Mouse (Mus musculus) heart, adult 2 months (tissue): ENCODE data around the gene H6pd. TPM values are rescaled to one million over a fixed set of nuclear protein-coding genes. Genes with fewer than 3 reads are reported as not detected.

Source experiments
- DNase-seq, 2 experiments: peaks; one replicate each; pipeline ENCODE4 v3.0.0; 2021
- H3K27ac ChIP-seq: fragments of 200-600 bp; 2 replicates; pipeline ENCODE4 v1.8.1; 2022
- H3K27me3 ChIP-seq: fragments of 200-500 bp; 2 replicates; pipeline ENCODE4 v1.6.1; 2012; ENCODE audit warnings: mild to moderate bottlenecking, low read length, inconsistent platforms, mixed read lengths; ENCODE audit not compliant: control insufficient read depth, insufficient read depth
- H3K36me3 ChIP-seq: fragments of 200-500 bp; 2 replicates; pipeline ENCODE4 v1.6.1; 2012; ENCODE audit warnings: low read length, inconsistent platforms; ENCODE audit not compliant: control insufficient read depth, insufficient read depth
- H3K4me1 ChIP-seq: fragments of 200-500 bp; 2 replicates; pipeline ENCODE4 v1.6.1; 2011; ENCODE audit warnings: low read length; ENCODE audit not compliant: control insufficient read depth, insufficient read depth
- H3K4me3 ChIP-seq: fragments of 200-600 bp; 2 replicates; pipeline ENCODE4 v1.8.1; 2022
- H3K79me2 ChIP-seq: fragments of 200-500 bp; replicated peaks from 2 replicates; pipeline ENCODE4 v1.6.1; 2012; ENCODE audit warnings: mild to moderate bottlenecking, inconsistent platforms, low read length, moderate library complexity, mixed read lengths; ENCODE audit not compliant: control insufficient read depth, insufficient read depth
- H3K9ac ChIP-seq: fragments of 200-500 bp; 2 replicates; pipeline ENCODE4 v1.6.1; 2012; ENCODE audit warnings: low read depth, mild to moderate bottlenecking, control low read depth, inconsistent platforms, low read length, mixed read lengths
- CTCF ChIP-seq: fragments of 200-600 bp; IDR thresholded peaks from 2 replicates; pipeline ENCODE4 v1.8.1; 2022; ENCODE audit warnings: antibody characterized with exemption, mild to moderate bottlenecking, moderate library complexity
- EP300 ChIP-seq: fragments of 200-500 bp; IDR thresholded peaks from 2 replicates; pipeline ENCODE4 v1.6.1; 2011; ENCODE audit warnings: low read depth, low read length, control low read depth; ENCODE audit not compliant: insufficient read depth
- POLR2A ChIP-seq: fragments of 200-500 bp; IDR thresholded peaks from 2 replicates; pipeline ENCODE4 v1.6.1; 2011; ENCODE audit warnings: mild to moderate bottlenecking, low read depth, low read length, control low read depth; ENCODE audit not compliant: insufficient read depth
- WGBS: fragments of 180-500 bp; shearing (Covaris S2); methylation state at CpG from one replicate; pipeline ENCODE4 v1.1.7; 2018; 5-methylcytosine and 5-hydroxymethylcytosine counted together
- intact Hi-C: fragments of 180-260 bp; cut with DNase I; formaldehyde crosslinking; loops from one replicate; pipeline ENCODE4 v1.15.1; 2025
- polyA plus RNA-seq: library from polyadenylated mRNA; depleted of rRNA; stranded (reverse); fragments of >200 nt; gene quantifications from 2 replicates; pipeline ENCODE4 v1.2.3, GENCODE M21; 2012
- total RNA-seq, 2 experiments: library from RNA; stranded (reverse); gene quantifications; 2 replicates each; pipeline ENCODE4 v1.2.3; 2021

The H6pd gene
- total and polyA plus RNA-seq, 3 experiments, result 27.4 to 44.2 (median 39.0) TPM

DNA sequence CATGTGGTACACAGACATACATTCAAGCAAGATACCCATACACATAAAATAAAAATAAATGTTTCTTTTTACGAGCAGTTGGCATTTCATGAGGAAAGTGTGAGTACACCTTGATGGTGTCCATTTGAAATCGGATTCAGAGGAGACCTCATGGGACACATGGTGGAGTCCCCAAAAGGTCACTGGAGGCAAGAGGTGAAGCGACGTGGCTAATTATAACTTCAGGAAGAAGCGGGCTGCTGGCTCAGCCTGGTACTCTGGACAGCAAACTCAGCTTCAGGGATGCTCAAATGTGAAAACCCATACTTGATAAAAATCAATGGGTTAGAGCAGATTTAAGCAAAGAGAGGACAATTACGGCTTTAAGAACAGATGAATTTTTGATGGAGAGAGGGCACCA, 20.5 kb downstream of the H6pd start:
- peak overlapping the region; percentile 40 for H3K27ac ChIP-seq
- intact Hi-C loops, result no loop called here
- no peak overlapping the region for H3K4me3 ChIP-seq
- H3K9ac ChIP-seq, result no peak overlapping the region
- no peaks in the 10 kb centered on the region for H3K36me3 ChIP-seq
- TF ChIP-seq CTCF, result no peak
- TF ChIP-seq POLR2A, result no peak
- H3K4me1 ChIP-seq, result peaks cover 10% of the 10 kb centered on the region
- WGBS, result 75% methylated on average over 6 of the region's 6 CpGs
- DNase-seq, result peak in 1 of 2 experiments; percentile 23
- no peaks in the 10 kb centered on the region for H3K27me3 ChIP-seq
- no peaks in the 10 kb centered on the region for H3K79me2 ChIP-seq

DNA sequence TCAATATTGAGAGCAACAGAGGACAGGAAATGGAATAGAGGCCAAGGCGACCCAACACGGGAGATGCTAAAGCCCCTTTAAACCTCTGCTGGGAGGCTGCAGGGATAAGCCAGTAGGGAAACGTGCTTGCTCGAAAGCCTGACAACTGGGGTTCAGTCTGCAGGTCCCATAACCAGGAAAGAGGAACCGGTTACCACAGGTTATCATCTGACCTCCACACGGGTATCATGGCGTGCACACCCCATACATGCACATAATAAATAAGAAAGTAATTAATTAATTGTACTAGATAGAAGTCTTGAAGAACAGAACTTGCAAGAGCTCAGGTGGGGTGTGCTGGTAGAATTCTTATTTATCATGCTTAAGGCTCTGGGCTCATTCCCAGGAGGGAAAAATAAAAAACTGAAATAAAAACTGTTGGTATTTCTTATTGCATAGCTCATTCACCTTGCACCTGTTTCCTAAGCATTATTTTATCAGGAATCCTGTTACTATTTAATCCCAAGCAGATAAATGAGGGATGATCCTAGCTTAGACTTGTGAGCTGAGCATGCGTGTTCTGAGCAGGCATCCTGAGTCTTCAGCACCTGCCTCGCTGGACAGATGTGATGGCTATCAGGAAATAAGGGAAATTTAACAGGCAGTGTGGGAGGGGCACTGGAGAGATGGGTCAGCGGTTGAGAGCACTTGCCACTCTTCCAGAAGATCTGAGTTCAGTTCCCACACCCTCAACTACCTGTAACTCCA, 22.0 kb downstream of the H6pd start:
- TF ChIP-seq CTCF (no peak), POLR2A (no peak), EP300 (no peak)
- no peak overlapping the region for H3K9ac ChIP-seq
- WGBS, result 85% methylated on average over 10 of the region's 10 CpGs
- no peak overlapping the region for H3K4me3 ChIP-seq
- no peak overlapping the region for H3K27ac ChIP-seq
- H3K79me2 ChIP-seq, result no peaks in the 10 kb centered on the region
- H3K36me3 ChIP-seq, result no peaks in the 10 kb centered on the region
- DNase-seq, result no peak
- H3K4me1 ChIP-seq, result peaks cover 10% of the 10 kb centered on the region
- intact Hi-C loops, result no loop called here
- no peaks in the 10 kb centered on the region for H3K27me3 ChIP-seq

GRCm38 (mm10) chr4:149983921-149984645, 24.7 kb downstream of the H6pd start:
- TF ChIP-seq CTCF (no peak), EP300 (no peak), POLR2A (no peak)
- WGBS, result 93% methylated on average over 23 of the region's 23 CpGs
- H3K4me1 ChIP-seq, result peaks cover 6% of the 10 kb centered on the region
- no peak overlapping the region for H3K4me3 ChIP-seq
- no peaks in the 10 kb centered on the region for H3K79me2 ChIP-seq
- no peak for DNase-seq
- no peak overlapping the region for H3K9ac ChIP-seq
- intact Hi-C loops, result loop anchor here (5.0 kb wide), 1 partner anchor 232 kb away; no protein-coding TSS in a partner anchor
- H3K27ac ChIP-seq, result no peak overlapping the region
- H3K36me3 ChIP-seq, result no peaks in the 10 kb centered on the region
- no peaks in the 10 kb centered on the region for H3K27me3 ChIP-seq

DNA sequence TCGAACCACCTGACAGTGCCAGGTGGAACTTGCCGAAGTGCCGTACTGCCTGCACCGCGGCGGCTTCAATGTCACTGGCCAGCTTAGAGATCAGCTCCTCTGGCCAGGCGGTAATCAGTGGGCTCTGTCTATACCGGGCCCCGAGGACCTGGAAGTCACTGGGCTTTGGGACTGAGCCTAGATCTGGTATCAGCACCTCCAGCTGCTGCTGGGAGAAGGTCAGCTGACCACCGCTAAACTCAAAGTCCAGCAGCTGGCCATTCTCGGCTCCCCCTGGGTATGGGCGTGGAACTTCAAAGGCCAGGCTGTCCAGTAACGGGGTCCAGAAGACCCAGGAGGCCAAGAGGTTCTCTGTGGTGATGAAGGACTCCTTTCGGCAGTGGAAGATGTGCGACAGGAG, 26.7 kb downstream of the H6pd start:
- H3K36me3 ChIP-seq, result no peaks in the 10 kb centered on the region
- intact Hi-C loops, result loop anchor here (5.0 kb wide), 1 partner anchor 230 kb away; no protein-coding TSS in a partner anchor
- no peak overlapping the region for H3K4me3 ChIP-seq
- no peak overlapping the region for H3K9ac ChIP-seq
- no peak for DNase-seq
- WGBS, result 75% methylated on average over 15 of the region's 15 CpGs
- no peak overlapping the region for H3K27ac ChIP-seq
- TF ChIP-seq EP300, result no peak
- TF ChIP-seq POLR2A, result no peak
- no peak for TF ChIP-seq CTCF
- H3K4me1 ChIP-seq, result peaks cover 7% of the 10 kb centered on the region
- no peaks in the 10 kb centered on the region for H3K27me3 ChIP-seq
- no peaks in the 10 kb centered on the region for H3K79me2 ChIP-seq

DNA sequence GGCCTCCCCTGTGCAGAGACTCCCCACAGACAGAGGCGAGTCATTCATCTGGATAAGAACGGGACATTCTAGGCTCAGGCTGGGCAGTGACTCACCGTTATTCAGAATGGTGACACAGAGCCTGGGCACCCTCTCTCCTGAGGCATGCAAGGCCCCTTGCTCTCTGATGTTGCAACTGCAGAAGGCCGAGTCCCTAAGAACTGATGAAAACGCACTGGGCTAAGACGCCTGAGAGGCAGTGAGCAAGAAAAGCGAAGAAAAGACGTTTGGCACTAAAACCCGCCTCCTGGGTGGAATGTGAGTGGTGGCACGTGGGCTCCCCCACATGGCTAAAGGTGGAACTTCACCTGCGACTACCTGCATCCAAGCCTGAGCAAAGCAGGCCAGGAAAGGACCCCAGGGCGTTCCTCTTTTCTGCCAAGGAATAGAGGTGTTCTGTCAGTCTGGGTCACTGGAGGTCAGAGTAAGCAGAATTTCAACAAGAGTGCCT, 29.0 kb downstream of the H6pd start:
- Histone ChIP-seq H3K4me3 (no peak overlapping the region), H3K4me1 (peaks cover 11% of the 10 kb centered on the region), H3K27me3 (no peaks in the 10 kb centered on the region), H3K27ac (no peak overlapping the region), H3K79me2 (no peaks in the 10 kb centered on the region), H3K36me3 (no peaks in the 10 kb centered on the region), H3K9ac (no peak overlapping the region)
- 6% methylated on average over 12 of the region's 12 CpGs for WGBS
- TF ChIP-seq POLR2A (no peak), CTCF (no peak), EP300 (0 out of 2 replicates have a peak, but pooled peaks have one; percentile 78)
- intact Hi-C loops, result loop anchor here (1.0 to 5.0 kb wide), 2 partner anchors 174 to 228 kb away; no protein-coding TSS in a partner anchor
- DNase-seq, result peak; percentile 78 to 85

DNA sequence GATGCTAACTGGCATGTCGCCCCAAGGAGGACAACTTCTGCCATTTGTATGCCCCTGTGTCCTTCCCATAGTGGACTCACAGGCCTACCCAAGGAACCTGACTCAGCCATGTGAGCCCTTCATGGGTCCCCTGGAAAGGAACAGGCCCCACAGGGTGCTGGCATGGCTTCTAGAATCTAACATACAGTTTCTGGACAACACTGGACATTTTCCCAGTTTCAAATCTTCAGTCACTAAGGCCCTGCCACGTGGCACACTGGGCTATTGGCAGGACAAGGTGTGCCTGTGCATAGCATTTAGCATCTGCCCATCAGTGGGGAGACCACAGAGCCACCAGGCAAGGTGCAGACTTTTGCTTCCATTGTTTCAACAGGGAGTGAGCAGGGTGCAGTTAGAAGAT, 30.0 kb downstream of the H6pd start:
- no peaks in the 10 kb centered on the region for H3K27me3 ChIP-seq
- H3K27ac ChIP-seq, result no peak overlapping the region
- no peak for DNase-seq
- no peaks in the 10 kb centered on the region for H3K79me2 ChIP-seq
- TF ChIP-seq EP300 (no peak), CTCF (no peak), POLR2A (no peak)
- H3K36me3 ChIP-seq, result no peaks in the 10 kb centered on the region
- no peak overlapping the region for H3K9ac ChIP-seq
- H3K4me3 ChIP-seq, result no peak overlapping the region
- whole genome bisulfite sequencing, result 74% methylated on average over 2 of the region's 2 CpGs
- intact Hi-C loops, result no loop called here
- H3K4me1 ChIP-seq, result peaks cover 11% of the 10 kb centered on the region
